Mouse (Mus musculus): ENCODE results near the gene Atp11c.

Atp11c gene

GRCm38 (mm10) chrX:60592598-60592997 is at the start of gene Atp11c:
Gene Atp11c, minus strand, starts transcription at chrX:60592698.
- no peak for DNase-seq (ENCODE audit: low spot score)

- DNase-seq (ENCODE audit: low spot score): peak; percentile 0
Observed at GRCm38 (mm10) chrX:60609202-60609601, 16.7 kb upstream of the Atp11c start.

- no peak for DNase-seq (ENCODE audit: low spot score)
Observed at GRCm38 (mm10) chrX:60570539-60570938, 22.0 kb downstream of the Atp11c start.

GRCm38 (mm10) chrX:60569047-60569446 is 23.5 kb downstream of the Atp11c start:
- no peak for DNase-seq (ENCODE audit: low spot score)

- DNase-seq (ENCODE audit: low spot score): no peak
Observed at GRCm38 (mm10) chrX:60555242-60555641, 37.3 kb downstream of the Atp11c start.

GRCm38 (mm10) chrX:60547444-60548304 is 44.8 kb downstream of the Atp11c start:
- peak; percentile 15 for DNase-seq (ENCODE audit: low spot score)

GRCm38 (mm10) chrX:60547098-60547443 is 45.4 kb downstream of the Atp11c start:
- no peak for DNase-seq (ENCODE audit: low spot score)

GRCm38 (mm10) chrX:60545906-60546305 is 46.6 kb downstream of the Atp11c start:
- DNase-seq (ENCODE audit: low spot score): no peak

GRCm38 (mm10) chrX:60545444-60545843 is 47.1 kb downstream of the Atp11c start:
- DNase-seq (ENCODE audit: low spot score): no peak

GRCm38 (mm10) chrX:60544098-60544497 is 48.4 kb downstream of the Atp11c start:
- no peak for DNase-seq (ENCODE audit: low spot score)

- DNase-seq (ENCODE audit: low spot score): no peak
Observed at GRCm38 (mm10) chrX:60542901-60543300, 49.6 kb downstream of the Atp11c start.

- no peak for DNase-seq (ENCODE audit: low spot score)
Observed at GRCm38 (mm10) chrX:60539149-60539548, 53.3 kb downstream of the Atp11c start, which contains the start of gene Gm7073. Gene Gm7073, minus strand, starts transcription at chrX:60539249.

- peak; percentile 5 for DNase-seq (ENCODE audit: low spot score)
Observed at GRCm38 (mm10) chrX:60503995-60504394, 88.5 kb downstream of the Atp11c start.

- DNase-seq (ENCODE audit: low spot score): no peak
Observed at GRCm38 (mm10) chrX:60497750-60498149, 94.7 kb downstream of the Atp11c start.

- DNase-seq (ENCODE audit: low spot score): no peak
Observed at GRCm38 (mm10) chrX:60495308-60495707, 97.2 kb downstream of the Atp11c start.

GRCm38 (mm10) chrX:60463786-60464185 is 128.7 kb downstream of the Atp11c start:
- no peak for DNase-seq (ENCODE audit: low spot score)

- no peak for DNase-seq (ENCODE audit: low spot score)
Observed at GRCm38 (mm10) chrX:60414563-60415111, 177.9 kb downstream of the Atp11c start.

GRCm38 (mm10) chrX:60405681-60406080 is 186.8 kb downstream of the Atp11c start:
- DNase-seq (ENCODE audit: low spot score): no peak

- DNase-seq (ENCODE audit: low spot score): peak; percentile 63
Observed at GRCm38 (mm10) chrX:60404668-60405044, 187.8 kb downstream of the Atp11c start.

GRCm38 (mm10) chrX:60403764-60404667 is 188.5 kb downstream of the Atp11c start:
- peak; percentile 51 for DNase-seq (ENCODE audit: low spot score)

GRCm38 (mm10) chrX:60403062-60403763 is 189.3 kb downstream of the Atp11c start:
- peak; percentile 16 for DNase-seq (ENCODE audit: low spot score)

GRCm38 (mm10) chrX:60394292-60394691 is 198.2 kb downstream of the Atp11c start:
- no peak for DNase-seq (ENCODE audit: low spot score)
